Mouse (Mus musculus): ENCODE measurements around the gene Gm15517. TPM values are rescaled to one million over a fixed set of nuclear protein-coding genes. Genes with fewer than 3 reads are reported as not detected.

Gene Gm15517
- polyA plus RNA-seq, 1 experiment from 2014 or later, result not detected

DNA sequence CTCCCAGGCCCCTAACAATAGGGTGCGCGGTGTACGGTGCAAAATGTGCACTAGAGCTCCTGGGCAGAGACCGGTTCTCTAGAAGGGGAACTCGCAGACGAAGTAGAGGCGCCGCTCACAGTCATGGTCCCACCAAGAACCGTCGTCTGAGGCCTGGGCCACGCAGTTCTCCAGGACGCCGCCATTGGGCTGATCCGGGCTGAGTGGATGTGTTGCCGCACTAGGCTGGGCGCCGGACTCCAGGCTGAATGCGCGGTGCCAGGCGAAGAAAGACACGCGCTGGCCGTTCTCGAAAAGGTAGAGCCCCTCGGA, 43.2 kb downstream of the Gm15517 start:
- H3K27ac ChIP-seq, result peak overlapping the region; percentile 77

DNA sequence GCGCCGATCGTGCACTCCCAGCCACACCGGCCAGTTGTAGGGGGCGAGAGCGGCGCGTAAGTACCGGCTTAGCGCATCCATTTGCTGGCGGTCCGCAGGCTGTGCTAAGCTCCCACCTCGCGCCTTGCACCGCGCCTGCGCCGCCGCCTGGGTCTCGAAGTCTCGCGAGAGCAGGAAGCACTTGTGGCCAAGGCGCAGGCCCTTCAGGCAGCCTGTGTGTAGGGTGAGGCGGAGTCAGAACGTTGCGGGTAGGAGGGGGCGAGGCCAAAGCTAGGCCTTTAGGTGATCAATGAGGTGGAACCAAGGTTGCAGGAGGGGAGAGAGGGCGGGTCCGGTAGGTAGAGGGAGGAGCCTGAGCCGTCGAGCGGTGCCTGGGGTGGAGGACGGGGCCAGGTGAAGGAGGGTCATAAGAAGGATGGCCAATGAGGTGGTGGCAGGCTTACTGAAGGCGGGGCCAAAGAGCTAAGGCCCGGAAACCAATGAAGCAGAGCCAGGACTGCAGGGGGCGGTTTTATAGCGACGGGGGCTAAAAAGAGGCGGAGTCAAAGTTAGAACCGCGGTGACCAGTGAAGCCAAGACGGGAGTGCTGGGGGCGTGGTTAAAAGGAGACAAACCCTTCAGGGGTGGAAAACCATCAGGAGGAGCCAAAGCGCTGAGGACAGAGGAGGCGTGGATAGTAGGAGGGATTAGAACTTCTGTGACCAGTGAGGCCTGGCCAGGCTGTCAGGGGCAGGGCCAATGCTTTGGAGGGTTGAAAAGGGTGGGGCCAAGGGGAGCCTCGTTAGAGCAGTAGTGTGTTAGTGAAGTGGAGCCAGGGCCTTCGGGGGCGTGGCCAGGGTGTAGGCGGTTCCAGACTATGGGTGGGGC, 43.8 kb downstream of the Gm15517 start:
- Histone ChIP-seq H3K36me3 (no peaks in the 10 kb centered on the region), H3K9me3 (replicated peaks) (no peaks in the 10 kb centered on the region), H3K9ac (peak overlapping the region; percentile 68), H3K4me1 (peaks cover 26% of the 10 kb centered on the region), H3K27ac (peak overlapping the region; percentile 77), H3K27me3 (replicated peaks) (peaks cover 50% of the 10 kb centered on the region), H3K4me3 (peak overlapping the region; percentile 66), H3K4me2 (peak overlapping the region; percentile 86)
- WGBS (ENCODE audit: insufficient replicate concordance), result under 1% methylated on average over 49 of the region's 49 CpGs
- peak; percentile 90 for ATAC-seq

More for the DNA sequence above, 43.2 kb downstream of the Gm15517 start:
- peaks cover 44% of the 10 kb centered on the region for H3K27me3 ChIP-seq (replicated peaks)
- H3K9ac ChIP-seq, result peak overlapping the region; percentile 68
- H3K4me2 ChIP-seq, result peak overlapping the region; percentile 86
- WGBS (ENCODE audit: insufficient replicate concordance), result under 1% methylated on average over 25 of the region's 25 CpGs
- H3K9me3 ChIP-seq (replicated peaks), result no peaks in the 10 kb centered on the region
- H3K4me1 ChIP-seq, result peaks cover 26% of the 10 kb centered on the region
- H3K36me3 ChIP-seq, result no peaks in the 10 kb centered on the region
- peak overlapping the region; percentile 66 for H3K4me3 ChIP-seq
- peak; percentile 7 for ATAC-seq

DNA sequence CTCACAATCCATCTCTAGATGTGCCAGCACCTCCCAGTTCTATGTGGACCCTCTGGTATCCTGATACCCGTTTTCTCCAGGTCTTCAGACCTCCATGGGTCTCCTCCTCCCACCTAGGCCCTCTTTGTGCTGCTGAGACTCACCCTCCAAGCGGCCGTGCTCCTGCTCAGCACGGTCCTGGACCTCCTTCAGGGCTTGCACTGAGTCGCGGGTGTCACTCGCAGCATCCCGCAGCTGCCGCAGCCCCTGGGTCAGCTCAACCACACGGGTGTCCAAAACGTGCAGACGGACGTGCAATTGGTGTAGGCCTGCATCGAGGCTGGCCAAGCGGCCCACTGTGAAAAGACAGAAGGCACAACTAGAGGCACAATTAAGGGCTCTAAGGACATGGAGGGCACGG, 44.4 kb downstream of the Gm15517 start:
- peak overlapping the region; percentile 86 for H3K4me2 ChIP-seq
- WGBS (ENCODE audit: insufficient replicate concordance), result 11% methylated on average over 16 of the region's 16 CpGs
- peaks cover 52% of the 10 kb centered on the region for H3K27me3 ChIP-seq (replicated peaks)
- no peak overlapping the region for H3K9ac ChIP-seq
- peaks cover 32% of the 10 kb centered on the region for H3K4me1 ChIP-seq
- no peak for ATAC-seq
- no peaks in the 10 kb centered on the region for H3K9me3 ChIP-seq (replicated peaks)
- peak overlapping the region; percentile 66 for H3K4me3 ChIP-seq
- no peaks in the 10 kb centered on the region for H3K36me3 ChIP-seq
- no peak overlapping the region for H3K27ac ChIP-seq

DNA sequence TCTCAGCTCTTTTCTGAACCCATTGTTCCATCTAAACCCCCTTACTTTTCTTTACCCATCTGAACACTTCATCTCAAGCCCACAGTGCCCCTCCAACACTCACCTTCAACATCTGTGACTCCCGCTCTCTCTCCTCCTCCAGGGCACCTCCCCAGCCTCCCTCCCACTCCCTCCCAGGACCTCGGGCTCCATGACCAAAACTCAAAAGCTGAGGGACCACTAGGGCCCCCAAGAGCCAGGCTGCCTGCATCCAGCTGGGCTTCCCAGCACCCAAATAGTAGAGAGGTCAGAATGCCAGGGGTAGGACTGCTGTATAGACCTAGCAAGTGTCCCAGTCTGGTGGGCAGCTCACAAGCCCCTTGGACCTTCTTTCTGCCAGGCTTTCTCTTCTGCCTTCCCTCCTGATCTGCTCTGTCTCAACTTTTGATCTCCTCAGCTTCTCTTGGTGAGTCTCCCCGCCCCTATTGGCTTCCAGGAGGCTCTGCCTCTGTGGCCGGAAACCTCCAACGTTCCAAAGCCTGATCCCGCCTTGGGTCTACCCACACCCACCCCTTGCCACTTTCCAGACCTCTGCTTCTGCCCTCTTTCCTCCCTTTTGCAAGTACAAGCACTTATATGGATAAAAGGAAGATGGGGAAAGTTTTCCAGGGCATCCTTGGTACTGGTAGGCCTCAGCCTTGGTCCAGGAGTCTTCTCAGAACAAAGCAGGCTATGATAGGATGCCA, 45.4 kb downstream of the Gm15517 start, which contains the start of gene Clec11a:
Gene Clec11a (minus strand): TSS at position 387 of the 725 bp plus-strand sequence.
- Histone ChIP-seq H3K4me2 (peak within 1 kb of the TSS; percentile 86), H3K36me3 (no peaks in the 10 kb centered on the region), H3K27ac (no peak within 1 kb of the TSS), H3K4me1 (peaks cover 40% of the 10 kb centered on the region), H3K27me3 (replicated peaks) (peaks cover 60% of the 10 kb centered on the region), H3K4me3 (peak within 1 kb of the TSS; percentile 66), H3K9ac (no peak within 1 kb of the TSS), H3K9me3 (replicated peaks) (no peaks in the 10 kb centered on the region)
- 41% methylated on average over 6 of the region's 6 CpGs for WGBS (ENCODE audit: insufficient replicate concordance)
- ATAC-seq, result no peak

DNA sequence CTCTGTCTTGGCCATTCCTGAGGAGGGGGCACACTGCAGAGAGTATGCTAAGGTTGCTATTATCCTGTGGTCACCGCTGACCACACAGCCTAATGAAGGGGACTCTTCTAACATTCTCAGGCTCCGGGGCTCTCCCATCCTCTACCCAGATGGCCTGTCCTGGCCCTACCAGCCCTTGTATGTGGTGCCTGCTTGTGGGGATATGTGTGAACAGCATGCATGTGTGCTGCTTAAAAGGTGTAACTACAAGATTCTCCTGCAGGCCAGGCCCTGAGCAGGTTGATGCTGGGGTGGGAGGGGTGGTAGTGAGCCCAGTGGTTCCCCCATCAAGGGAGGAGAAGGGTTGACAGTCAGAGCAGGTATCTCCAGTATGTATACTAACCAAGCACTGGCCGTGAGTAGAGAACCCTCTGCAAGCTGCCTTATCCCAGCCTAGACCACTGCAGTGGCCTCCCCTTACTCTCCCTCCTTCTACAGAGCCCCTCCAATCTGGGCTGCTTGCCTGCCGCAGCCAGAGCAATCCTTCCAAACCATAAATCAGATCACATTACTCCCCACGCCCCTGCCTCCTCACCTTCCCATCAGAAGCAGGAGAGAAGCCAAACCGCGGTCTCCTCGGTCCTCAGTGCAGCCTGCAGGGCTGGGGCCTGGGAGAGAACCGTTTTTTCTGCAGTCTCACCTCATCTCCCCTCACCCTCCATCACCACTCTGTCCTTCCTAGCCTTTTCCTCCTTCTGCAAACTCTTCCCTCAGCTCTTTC, 46.2 kb downstream of the Gm15517 start:
- 39% methylated on average over 9 of the region's 9 CpGs for WGBS (ENCODE audit: insufficient replicate concordance)
- Histone ChIP-seq H3K9ac (no peak overlapping the region), H3K4me2 (no peak overlapping the region), H3K27ac (no peak overlapping the region), H3K4me3 (no peak overlapping the region), H3K36me3 (no peaks in the 10 kb centered on the region), H3K4me1 (peaks cover 40% of the 10 kb centered on the region), H3K9me3 (replicated peaks) (no peaks in the 10 kb centered on the region), H3K27me3 (replicated peaks) (peaks cover 64% of the 10 kb centered on the region)
- ATAC-seq, result no peak

DNA sequence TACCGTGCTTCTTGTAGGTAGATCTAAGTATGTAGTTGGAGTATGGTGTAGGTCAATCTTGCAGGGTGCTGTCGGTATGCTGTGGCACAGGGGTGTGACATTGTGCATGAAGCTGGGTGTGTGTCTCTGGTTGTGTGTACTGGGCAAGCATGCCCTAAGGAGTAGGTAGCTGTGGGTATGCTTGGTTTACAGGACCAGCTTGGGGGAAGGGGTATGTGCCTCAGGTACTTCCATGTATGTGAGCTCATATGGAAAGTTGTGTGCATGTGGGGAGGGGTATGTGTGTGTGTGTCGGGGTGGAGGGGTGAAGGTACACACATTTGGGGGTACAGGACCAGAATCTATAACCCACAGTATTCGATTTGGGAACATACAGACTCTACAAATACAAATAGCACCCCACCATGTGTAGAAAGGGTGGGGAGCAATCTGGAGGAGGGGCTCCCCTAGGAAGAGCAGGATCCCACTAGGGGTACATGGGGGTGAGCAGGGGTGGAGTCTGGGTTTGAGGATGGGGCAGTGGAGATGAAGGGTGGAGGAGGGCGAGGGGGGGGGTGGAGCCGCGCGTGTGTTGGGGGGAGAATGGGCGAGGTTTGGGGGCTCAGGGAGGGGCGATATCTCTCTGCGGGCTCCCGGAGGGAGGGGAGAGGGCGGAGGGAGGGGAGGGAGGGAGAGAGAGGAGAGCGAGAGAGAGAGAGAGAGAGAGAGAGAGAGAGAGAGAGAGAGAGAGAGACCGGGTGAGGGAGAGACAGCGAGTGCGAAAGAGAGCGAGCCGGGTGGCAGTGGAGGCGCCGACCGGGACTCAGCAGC, 48.4 kb downstream of the Gm15517 start, which contains the start of gene Shank1:
Gene Shank1 (plus strand): TSS at position 779 of the 810 bp plus-strand sequence.
- Histone ChIP-seq H3K4me2 (peak within 1 kb of the TSS; percentile 63), H3K4me1 (peaks cover 28% of the 10 kb centered on the region), H3K9ac (no peak within 1 kb of the TSS), H3K36me3 (no peaks in the 10 kb centered on the region), H3K27ac (no peak within 1 kb of the TSS), H3K9me3 (replicated peaks) (no peaks in the 10 kb centered on the region), H3K27me3 (replicated peaks) (peaks cover 86% of the 10 kb centered on the region), H3K4me3 (peak within 1 kb of the TSS; percentile 37)
- no peak for ATAC-seq
- WGBS (ENCODE audit: insufficient replicate concordance), result 8% methylated on average over 21 of the region's 22 CpGs

DNA sequence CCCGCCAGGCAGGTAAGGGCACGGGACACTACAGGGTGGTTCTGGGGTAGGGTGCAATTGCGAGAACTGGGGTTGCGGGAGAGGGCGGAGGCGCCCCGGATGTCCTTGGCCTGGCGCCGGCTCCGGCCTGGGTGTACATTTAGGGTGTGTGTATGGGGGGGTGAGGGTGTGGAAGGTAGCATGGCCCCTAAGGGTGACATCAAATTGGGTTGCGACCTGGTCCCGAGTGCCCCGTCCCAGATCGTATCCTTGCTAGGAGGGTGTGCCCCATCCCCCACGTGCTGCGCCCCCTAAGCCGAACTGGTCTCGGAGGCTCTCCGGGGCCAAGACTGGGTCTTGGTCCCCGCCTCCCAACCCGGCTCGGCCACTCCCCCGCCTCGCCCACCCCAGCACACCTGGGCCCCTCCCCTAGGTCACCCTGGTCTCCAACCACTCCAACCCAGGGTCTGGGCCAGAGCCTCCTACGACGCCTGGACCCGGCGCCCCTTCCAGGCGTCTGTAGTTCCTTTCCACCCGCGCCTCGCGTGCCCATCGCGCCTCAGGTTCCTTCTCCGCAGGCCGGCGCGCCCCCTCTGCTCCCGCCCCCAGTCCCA, 49.1 kb downstream of the Gm15517 start:
- peak overlapping the region; percentile 37 for H3K4me3 ChIP-seq
- WGBS (ENCODE audit: insufficient replicate concordance), result 4% methylated on average over 38 of the region's 40 CpGs
- no peak overlapping the region for H3K27ac ChIP-seq
- H3K27me3 ChIP-seq (replicated peaks), result peaks cover 91% of the 10 kb centered on the region
- H3K4me1 ChIP-seq, result peaks cover 21% of the 10 kb centered on the region
- no peaks in the 10 kb centered on the region for H3K36me3 ChIP-seq
- H3K4me2 ChIP-seq, result peak overlapping the region; percentile 63
- H3K9ac ChIP-seq, result no peak overlapping the region
- H3K9me3 ChIP-seq (replicated peaks), result no peaks in the 10 kb centered on the region
- ATAC-seq, result no peak

DNA sequence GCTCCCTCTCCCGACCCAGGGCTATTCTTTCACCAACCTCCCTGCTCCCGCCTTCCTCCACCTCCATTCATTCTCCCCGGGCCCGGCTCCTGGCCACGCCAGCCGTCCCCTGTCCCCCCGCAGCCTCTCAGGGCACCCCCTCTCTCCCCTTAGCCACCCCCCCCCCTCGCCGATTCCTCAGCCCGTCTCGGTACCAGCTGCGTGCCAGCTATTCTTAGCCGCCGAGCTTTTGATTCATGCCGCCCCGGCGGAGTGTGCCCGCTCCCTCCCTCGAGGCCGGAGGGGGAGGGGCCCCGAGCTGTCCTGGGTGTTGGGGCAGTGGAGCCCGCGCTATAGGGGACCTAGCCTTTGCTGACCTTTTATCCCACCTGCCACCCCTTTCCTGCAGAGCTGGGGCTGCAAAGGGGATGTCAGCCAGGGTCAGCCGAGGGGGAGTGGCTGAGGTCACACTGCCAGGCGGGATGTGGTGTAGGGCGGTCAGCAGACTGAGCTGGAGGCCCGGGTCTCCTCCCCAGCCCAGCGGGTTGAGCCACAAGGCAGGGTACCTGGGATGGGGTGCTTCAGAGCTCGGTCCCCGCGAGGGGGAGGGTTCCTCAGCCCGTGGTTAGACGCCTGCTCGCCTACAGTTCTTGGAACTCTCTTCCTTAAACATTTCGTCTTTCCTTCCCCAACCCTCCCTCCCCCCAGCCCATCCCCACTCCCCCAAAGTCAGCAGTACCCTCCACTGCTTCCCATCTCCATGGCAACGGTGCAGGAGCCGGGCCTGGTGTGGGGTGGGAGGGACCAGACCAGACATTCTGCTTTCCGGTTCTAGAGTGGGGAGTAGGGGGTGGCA, 49.8 kb downstream of the Gm15517 start:
- ATAC-seq, result no peak
- Histone ChIP-seq H3K9me3 (replicated peaks) (no peaks in the 10 kb centered on the region), H3K27ac (no peak overlapping the region), H3K4me3 (peak overlapping the region; percentile 37), H3K4me2 (peak overlapping the region; percentile 63), H3K27me3 (replicated peaks) (peaks cover 97% of the 10 kb centered on the region), H3K9ac (no peak overlapping the region), H3K4me1 (peaks cover 14% of the 10 kb centered on the region), H3K36me3 (no peaks in the 10 kb centered on the region)
- WGBS (ENCODE audit: insufficient replicate concordance), result 3% methylated on average over 38 of the region's 38 CpGs

Data from liver, embryonic 12.5 days (tissue).